Mouse (Mus musculus) liver, embryonic 16.5 days (tissue): ENCODE measurements at regions not wholly inside any gene's neighbourhood (a gene's known extent, or its start where the extent isn't known, plus 50 kb on each side); places are given as distances from the start of the nearest gene placed in this dataset.

Experiments
- ATAC-seq: fragments of 200-750 bp; cut with Nextera tagmentation; 2 replicates; pipeline ENCODE4 v1.8.0; 2017; ENCODE audit warnings: low read depth, mild to moderate bottlenecking, moderate number of reproducible peaks, moderate library complexity
- H3K27ac ChIP-seq: fragments of 300-500 bp; sonication (generic); 2 replicates; pipeline ENCODE4 v1.5.1; 2014; ENCODE audit warnings: mild to moderate bottlenecking, low read length
- H3K27me3 ChIP-seq: fragments of 300-500 bp; sonication (generic); 2 replicates; pipeline ENCODE4 v1.6.1; 2014; ENCODE audit warnings: low read depth, low read length, mixed read lengths; ENCODE audit not compliant: control insufficient read depth, insufficient read depth
- H3K36me3 ChIP-seq: fragments of 300-500 bp; sonication (generic); 2 replicates; pipeline ENCODE4 v1.6.1; 2014; ENCODE audit warnings: mild to moderate bottlenecking; ENCODE audit not compliant: control insufficient read depth, insufficient read depth
- H3K4me1 ChIP-seq: fragments of 300-500 bp; sonication (generic); 2 replicates; pipeline ENCODE4 v1.6.1; 2014; ENCODE audit warnings: low read depth, low read length, mixed read lengths; ENCODE audit not compliant: control insufficient read depth
- H3K4me2 ChIP-seq: fragments of 300-500 bp; sonication (generic); 2 replicates; pipeline ENCODE4 v1.6.1; 2014; ENCODE audit warnings: low read depth, low read length, mixed read lengths
- H3K4me3 ChIP-seq: fragments of 300-500 bp; sonication (generic); 2 replicates; pipeline ENCODE4 v1.5.1; 2014; ENCODE audit warnings: low read depth, mild to moderate bottlenecking, low read length
- H3K9ac ChIP-seq: fragments of 300-500 bp; sonication (generic); 2 replicates; pipeline ENCODE4 v1.6.1; 2014; ENCODE audit warnings: low read depth, low read length
- H3K9me3 ChIP-seq: fragments of 300-500 bp; sonication (generic); replicated peaks from 2 replicates; pipeline ENCODE4 v1.6.1; 2016; ENCODE audit warnings: low read length; ENCODE audit not compliant: control insufficient read depth
- WGBS: fragments of 180-500 bp; shearing (Covaris S2); extraction: QIAGEN DNeasy Blood & Tissue Kit; methylation state at CpG from one replicate; pipeline ENCODE4 v1.1.7; 2014; ENCODE audit not compliant: insufficient replicate concordance; 5-methylcytosine and 5-hydroxymethylcytosine counted together

- H3K4me1 ChIP-seq, result no peaks in the 10 kb centered on the region
- no peaks in the 10 kb centered on the region for H3K36me3 ChIP-seq
- no peaks in the 10 kb centered on the region for H3K27me3 ChIP-seq
- no peak overlapping the region for H3K27ac ChIP-seq
- ATAC-seq, result no peak
- H3K9ac ChIP-seq, result no peak overlapping the region
- 54% methylated on average over 7 of the region's 7 CpGs for WGBS
- H3K4me2 ChIP-seq, result no peak overlapping the region
- no peak overlapping the region for H3K4me3 ChIP-seq
- no peaks in the 10 kb centered on the region; the same call in 1 of the 2 replicates for H3K9me3 ChIP-seq
Observed at GRCm38 (mm10) chr4:81005507-81006328, 95.3 kb downstream of the Lurap1l start.

DNA sequence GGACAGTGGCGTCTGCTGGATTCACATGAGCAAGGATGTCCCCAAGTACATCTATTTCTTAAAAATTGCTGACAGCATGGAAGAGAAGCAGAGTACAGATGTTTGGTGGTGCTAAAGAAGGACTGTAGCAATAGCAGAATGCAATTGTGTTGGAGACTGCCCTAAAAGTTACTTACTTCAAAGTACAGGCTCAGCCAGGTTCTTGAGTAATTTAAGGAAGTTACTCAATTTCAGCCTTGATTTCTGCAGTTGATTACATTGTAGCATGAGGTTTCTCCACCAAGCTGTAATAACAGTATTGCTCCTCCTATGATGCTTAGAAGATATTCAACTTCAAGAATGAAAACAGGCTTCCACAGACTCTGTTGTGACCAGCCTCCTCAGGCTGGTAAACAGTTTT lies 96.1 kb downstream of the Lurap1l start:
- WGBS, result 71% methylated on average over 1 of the region's 1 CpGs

DNA sequence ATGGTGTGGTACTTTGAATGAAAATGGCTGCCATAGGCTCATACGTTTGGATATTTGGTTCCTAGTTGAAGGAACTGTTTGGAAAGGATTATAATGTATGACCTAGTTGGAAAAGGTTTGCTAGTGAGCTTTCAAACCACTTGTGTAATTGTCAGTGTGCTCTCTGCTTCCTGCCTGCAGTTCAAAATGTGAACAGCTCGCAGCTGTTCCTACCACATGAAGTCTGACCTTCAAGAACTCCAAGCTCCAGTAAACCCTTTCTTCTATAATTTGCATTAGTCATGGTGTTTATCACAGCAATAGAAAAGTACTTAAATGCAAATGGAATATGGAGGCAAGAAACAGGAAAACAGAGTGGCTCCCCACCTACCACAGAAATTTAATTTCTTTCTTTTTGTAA lies 111.4 kb downstream of the Lurap1l start:
- no peak for ATAC-seq
- Histone ChIP-seq H3K27me3 (no peaks in the 10 kb centered on the region), H3K4me3 (no peak overlapping the region), H3K9me3 (no peaks in the 10 kb centered on the region), H3K4me2 (no peak overlapping the region), H3K9ac (no peak overlapping the region), H3K27ac (no peak overlapping the region), H3K36me3 (no peaks in the 10 kb centered on the region), H3K4me1 (no peaks in the 10 kb centered on the region)
- 55% methylated on average over 2 of the region's 2 CpGs for WGBS

More for the DNA sequence above, 96.1 kb downstream of the Lurap1l start:
- H3K36me3 ChIP-seq, result no peaks in the 10 kb centered on the region
- no peak for ATAC-seq
- no peak overlapping the region for H3K4me3 ChIP-seq
- H3K27me3 ChIP-seq, result no peaks in the 10 kb centered on the region
- H3K4me2 ChIP-seq, result no peak overlapping the region
- H3K9me3 ChIP-seq, result no peaks in the 10 kb centered on the region
- H3K27ac ChIP-seq, result no peak overlapping the region
- no peak overlapping the region for H3K9ac ChIP-seq
- no peaks in the 10 kb centered on the region for H3K4me1 ChIP-seq

GRCm38 (mm10) chr4:81023436-81023983 lies 113.1 kb downstream of the Lurap1l start:
- no peaks in the 10 kb centered on the region for H3K27me3 ChIP-seq
- H3K9ac ChIP-seq, result no peak overlapping the region
- no peak overlapping the region for H3K4me2 ChIP-seq
- no peaks in the 10 kb centered on the region for H3K4me1 ChIP-seq
- 64% methylated on average over 14 of the region's 14 CpGs for WGBS
- no peak overlapping the region for H3K4me3 ChIP-seq
- ATAC-seq, result no peak
- no peaks in the 10 kb centered on the region for H3K9me3 ChIP-seq
- H3K36me3 ChIP-seq, result no peaks in the 10 kb centered on the region
- H3K27ac ChIP-seq, result no peak overlapping the region

- Histone ChIP-seq H3K9me3 (no peaks in the 10 kb centered on the region), H3K9ac (no peak overlapping the region), H3K4me2 (no peak overlapping the region), H3K36me3 (no peaks in the 10 kb centered on the region), H3K4me3 (no peak overlapping the region), H3K4me1 (no peaks in the 10 kb centered on the region), H3K27ac (no peak overlapping the region), H3K27me3 (no peaks in the 10 kb centered on the region)
- ATAC-seq, result no peak
- WGBS, result 68% methylated on average over 1 of the region's 1 CpGs
Observed at GRCm38 (mm10) chr4:81027558-81027957, 117.1 kb downstream of the Lurap1l start.

DNA sequence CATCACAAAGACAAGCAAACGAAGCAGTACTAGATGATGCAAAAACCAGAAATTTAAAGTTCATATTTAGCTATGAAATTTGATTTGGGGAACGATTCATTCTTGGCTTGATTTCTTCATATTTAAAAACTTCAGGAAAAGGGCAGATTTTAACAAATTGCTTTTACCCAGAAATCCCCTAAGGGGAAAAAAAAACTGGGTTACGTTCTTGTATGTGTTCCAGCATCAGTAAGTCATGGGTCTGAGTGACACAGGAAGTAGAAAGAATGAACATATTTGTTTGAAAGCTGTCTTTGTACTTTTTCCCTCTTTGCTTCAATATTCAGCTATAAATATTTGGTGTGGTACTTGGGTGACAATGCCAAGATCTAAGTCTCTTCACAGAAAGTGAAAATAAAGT lies 120.2 kb downstream of the Lurap1l start:
- Histone ChIP-seq H3K9me3 (no peaks in the 10 kb centered on the region), H3K27ac (no peak overlapping the region), H3K27me3 (no peaks in the 10 kb centered on the region), H3K4me2 (no peak overlapping the region), H3K36me3 (no peaks in the 10 kb centered on the region), H3K9ac (no peak overlapping the region), H3K4me1 (no peaks in the 10 kb centered on the region), H3K4me3 (no peak overlapping the region)
- no peak for ATAC-seq
- WGBS, result 51% methylated on average over 3 of the region's 3 CpGs

DNA sequence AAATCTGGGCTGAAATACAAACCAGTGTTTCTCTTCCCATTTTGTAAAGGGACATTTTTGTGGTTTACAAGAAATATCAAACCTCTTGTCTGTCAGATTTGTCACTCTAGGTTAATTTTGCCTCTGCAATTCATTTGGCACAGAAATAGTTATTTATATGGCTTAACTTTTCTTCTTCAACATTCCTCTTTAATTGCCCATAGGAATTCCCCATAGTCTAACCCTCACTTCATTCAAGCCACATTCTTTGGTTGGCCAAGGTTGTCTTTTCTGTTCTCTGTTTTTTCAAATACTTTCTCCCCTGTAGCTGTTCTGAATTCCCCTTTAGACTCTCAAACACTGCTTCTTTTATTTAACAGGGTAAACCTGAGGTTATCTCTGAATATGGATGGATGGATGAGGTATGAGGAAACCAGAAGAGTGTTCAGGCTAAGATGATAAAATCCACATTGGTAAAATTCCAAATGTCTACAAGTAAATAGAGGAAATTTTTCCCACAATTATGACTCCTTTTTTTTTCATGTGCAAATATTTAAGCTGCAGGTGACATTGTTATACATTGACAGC lies 127.0 kb downstream of the Lurap1l start:
- H3K4me2 ChIP-seq, result no peak overlapping the region
- H3K9me3 ChIP-seq, result no peaks in the 10 kb centered on the region
- ATAC-seq, result no peak
- H3K9ac ChIP-seq, result no peak overlapping the region
- no peak overlapping the region for H3K4me3 ChIP-seq
- H3K27me3 ChIP-seq, result no peaks in the 10 kb centered on the region
- H3K4me1 ChIP-seq, result no peaks in the 10 kb centered on the region
- no peak overlapping the region for H3K27ac ChIP-seq
- H3K36me3 ChIP-seq, result no peaks in the 10 kb centered on the region

GRCm38 (mm10) chr4:81058227-81058626 lies 147.8 kb downstream of the Lurap1l start:
- Histone ChIP-seq H3K9me3 (no peaks in the 10 kb centered on the region), H3K27me3 (no peaks in the 10 kb centered on the region), H3K36me3 (no peaks in the 10 kb centered on the region), H3K27ac (no peak overlapping the region), H3K4me2 (no peak overlapping the region), H3K4me3 (no peak overlapping the region), H3K4me1 (no peaks in the 10 kb centered on the region), H3K9ac (no peak overlapping the region)
- ATAC-seq, result no peak
- WGBS, result 56% methylated on average over 1 of the region's 1 CpGs

DNA sequence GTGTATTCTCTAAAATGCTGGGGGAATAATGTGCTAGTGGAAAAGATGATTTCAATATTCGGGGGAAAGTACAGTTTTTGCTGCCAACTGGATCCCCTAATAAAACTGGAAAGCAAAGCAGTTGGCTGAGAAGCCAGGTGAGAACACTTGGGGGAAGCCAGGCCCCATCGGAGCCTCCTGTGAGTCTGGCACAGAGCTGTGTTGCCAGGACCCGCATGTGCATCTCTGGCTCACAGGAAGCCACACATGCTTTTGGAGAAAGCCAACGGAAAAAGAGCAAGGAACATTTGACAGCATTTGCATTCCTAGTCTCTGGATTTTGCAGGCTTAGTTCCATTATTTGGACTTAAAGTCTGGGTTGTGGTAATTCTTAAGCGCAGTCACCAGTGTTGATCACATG lies 148.4 kb downstream of the Lurap1l start:
- Histone ChIP-seq H3K27ac (no peak overlapping the region), H3K4me2 (no peak overlapping the region), H3K4me3 (no peak overlapping the region), H3K36me3 (no peaks in the 10 kb centered on the region), H3K27me3 (no peaks in the 10 kb centered on the region), H3K4me1 (no peaks in the 10 kb centered on the region), H3K9me3 (no peaks in the 10 kb centered on the region), H3K9ac (no peak overlapping the region)
- WGBS, result 62% methylated on average over 5 of the region's 5 CpGs
- ATAC-seq, result no peak
